Mouse (Mus musculus) lung, adult 2 months (tissue): Measurements from ENCODE around the gene Fstl3. TPM values are rescaled to one million over a fixed set of nuclear protein-coding genes. Genes with fewer than 3 reads are reported as not detected.

Experiments
- DNase-seq: peaks from one replicate; pipeline ENCODE4 v3.0.0; 2022
- H3K4me1 ChIP-seq: fragments of 200-500 bp; 2 replicates; pipeline ENCODE4 v1.6.1; 2011; ENCODE audit warnings: low read length; ENCODE audit not compliant: control insufficient read depth, insufficient read depth
- H3K4me3 ChIP-seq: fragments of 200-500 bp; replicated peaks from 2 replicates; pipeline ENCODE3; 2011; ENCODE audit warnings: low read depth, mild to moderate bottlenecking, control low read depth, low read length; ENCODE audit errors: extremely low read depth
- CTCF ChIP-seq: fragments of 200-500 bp; IDR thresholded peaks from 2 replicates; pipeline ENCODE4 v1.5.1; 2011; ENCODE audit warnings: mild to moderate bottlenecking, low read length, control low read depth; ENCODE audit not compliant: insufficient read depth
- POLR2A ChIP-seq: fragments of 200-500 bp; IDR thresholded peaks from 2 replicates; pipeline ENCODE4 v1.6.1; 2011; ENCODE audit warnings: low read depth, mild to moderate bottlenecking, control low read depth, low read length, borderline replicate concordance; ENCODE audit errors: extremely low read depth
- WGBS: fragments of 180-500 bp; shearing (Covaris S2); methylation state at CpG from one replicate; pipeline ENCODE4 v1.1.7; 2018; 5-methylcytosine and 5-hydroxymethylcytosine counted together
- polyA plus RNA-seq: library from polyadenylated mRNA; depleted of rRNA; stranded (reverse); fragments of >200 nt; gene quantifications from 2 replicates; pipeline ENCODE4 v1.2.3, GENCODE M21; 2012; rRNA removed

The Fstl3 gene
- polyA plus RNA-seq = 65.8 and 72.7 TPM in 2 replicates

- DNase-seq = peak; percentile 56
- H3K4me1 ChIP-seq = peaks cover 9% of the 10 kb centered on the region
- H3K4me3 ChIP-seq = peak within 1 kb of the TSS; percentile 61
- WGBS = 2% methylated on average over 39 of the region's 39 CpGs
- no peak for TF ChIP-seq CTCF
- no peak for TF ChIP-seq POLR2A
Observed at GRCm38 (mm10) chr10:79777103-79777531, at the start of gene Fstl3. Gene Fstl3, plus strand, starts transcription at chr10:79777272.

GRCm38 (mm10) chr10:79728323-79729249 lies 48.5 kb upstream of the Fstl3 start:
- H3K4me1 ChIP-seq = peaks cover 5% of the 10 kb centered on the region; the same call in 1 of the 2 replicates
- H3K4me3 ChIP-seq = peak overlapping the region; percentile 13
- TF ChIP-seq POLR2A = no peak
- no peak for TF ChIP-seq CTCF
- 64% methylated on average over 28 of the region's 28 CpGs for WGBS
- DNase-seq = no peak

GRCm38 (mm10) chr10:79729357-79729965 lies 47.6 kb upstream of the Fstl3 start:
- 40% methylated on average over 13 of the region's 13 CpGs for WGBS
- no peak for TF ChIP-seq CTCF
- TF ChIP-seq POLR2A = no peak
- DNase-seq = no peak
- no peak overlapping the region for H3K4me3 ChIP-seq
- peaks cover 5% of the 10 kb centered on the region; the same call in 1 of the 2 replicates for H3K4me1 ChIP-seq

GRCm38 (mm10) chr10:79732500-79732899 lies 44.6 kb upstream of the Fstl3 start:
- no peak for DNase-seq
- WGBS = 100% methylated on average over 1 of the region's 1 CpGs
- peak; percentile 64 for TF ChIP-seq CTCF
- no peak for TF ChIP-seq POLR2A
- Histone ChIP-seq H3K4me1 (peaks cover 5% of the 10 kb centered on the region; the same call in 1 of the 2 replicates), H3K4me3 (no peak overlapping the region)

GRCm38 (mm10) chr10:79733847-79734246 lies 43.2 kb upstream of the Fstl3 start:
- WGBS = 94% methylated on average over 15 of the region's 15 CpGs
- no peak for TF ChIP-seq CTCF
- H3K4me3 ChIP-seq = no peak overlapping the region

GRCm38 (mm10) chr10:79735361-79735760 lies 41.7 kb upstream of the Fstl3 start:
- H3K4me1 ChIP-seq = no peaks in the 10 kb centered on the region
- H3K4me3 ChIP-seq = no peak overlapping the region
- no peak for TF ChIP-seq POLR2A
- TF ChIP-seq CTCF = no peak
- WGBS = 53% methylated on average over 50 of the region's 52 CpGs
- DNase-seq = no peak

More at GRCm38 (mm10) chr10:79733847-79734246, 43.2 kb upstream of the Fstl3 start:
- H3K4me1 ChIP-seq = peaks cover 2% of the 10 kb centered on the region; the same call in 1 of the 2 replicates
- DNase-seq = no peak

- TF ChIP-seq POLR2A (no peak), CTCF (no peak)
- Histone ChIP-seq H3K4me3 (no peak overlapping the region), H3K4me1 (no peaks in the 10 kb centered on the region)
- no peak for DNase-seq
- WGBS = 72% methylated on average over 14 of the region's 14 CpGs
Observed at GRCm38 (mm10) chr10:79736706-79737105, 40.4 kb upstream of the Fstl3 start.

- 91% methylated on average over 10 of the region's 10 CpGs for WGBS
- TF ChIP-seq CTCF (peak; percentile 72), POLR2A (no peak)
- H3K4me1 ChIP-seq = no peaks in the 10 kb centered on the region
- H3K4me3 ChIP-seq = no peak overlapping the region
- DNase-seq = no peak
Observed at GRCm38 (mm10) chr10:79738259-79738658, 38.8 kb upstream of the Fstl3 start.

- 97% methylated on average over 28 of the region's 28 CpGs for WGBS
- Histone ChIP-seq H3K4me3 (no peak overlapping the region), H3K4me1 (no peaks in the 10 kb centered on the region)
- no peak for TF ChIP-seq POLR2A
- TF ChIP-seq CTCF = no peak
- DNase-seq = no peak
Observed at GRCm38 (mm10) chr10:79739234-79739633, 37.8 kb upstream of the Fstl3 start.

GRCm38 (mm10) chr10:79740863-79741262 lies 36.2 kb upstream of the Fstl3 start:
- Histone ChIP-seq H3K4me3 (no peak overlapping the region), H3K4me1 (peaks cover 4% of the 10 kb centered on the region)
- DNase-seq = no peak
- TF ChIP-seq CTCF (no peak), POLR2A (no peak)
- WGBS = 87% methylated on average over 11 of the region's 11 CpGs
